Mouse (Mus musculus) ES-Bruce4 (cell line): ENCODE data around the gene Lin7c.

Experiments used
- CTCF ChIP-seq: IDR thresholded peaks from one replicate; pipeline ENCODE4 v1.8.1; 2011; ENCODE audit warnings: low read depth, low read length
- POLR2A ChIP-seq: IDR thresholded peaks from one replicate; pipeline ENCODE4 v1.8.1; 2011; ENCODE audit warnings: low read length; ENCODE audit not compliant: insufficient read depth

- TF ChIP-seq CTCF: no peak
- no peak for TF ChIP-seq POLR2A
Observed at GRCm38 (mm10) chr2:109929256-109929655, 38.6 kb downstream of the Lin7c start.
